In genomic region chr1:167384156-167384555, GRCm38 (mm10) we compare ENCODE assay signal across 13 mouse cellular contexts. TPM values are rescaled to one million over a fixed set of nuclear protein-coding genes. Genes with fewer than 3 reads are reported as not detected.
A peak's percentile ranks its signal among the peaks of the same experiment; 100 is the strongest.
DNase-seq lines count a peak whose midpoint lies in the region; ATAC-seq and TF ChIP-seq lines count a peak whose summit lies in the region.
"Had no signal": no experiment of that assay in that cellular context is flagged by ENCODE, and none has a peak within 500 bp of the region (broad histone marks: within the 10 kb centered on the region; RNA-seq: fewer than 3 reads in every experiment).

No protein-coding gene starts in this region.

- 39% methylated on average over 3 of the region's 3 CpGs for WGBS in liver, postnatal 0 days (ENCODE audit: insufficient replicate concordance)

- H3K4me1 ChIP-seq in G1E (ENCODE audit: insufficient read depth, low read depth, low read length), result peaks cover 58% of the 10 kb centered on the region
- H3K4me1 ChIP-seq in liver, postnatal 0 days (ENCODE audit: insufficient read depth), result peaks cover 63% of the 10 kb centered on the region
- H3K4me1 ChIP-seq: midbrain, embryonic 15.5 days had no signal

- no peaks in the 10 kb centered on the region for H3K27me3 ChIP-seq in G1E (ENCODE audit: insufficient read depth, low read length)
- H3K27me3 ChIP-seq in liver, postnatal 0 days (ENCODE audit: insufficient read depth, low read length), result no peaks in the 10 kb centered on the region
- H3K27me3 ChIP-seq: midbrain, embryonic 15.5 days had no signal

- peak overlapping the region; percentile 94 for H3K27ac ChIP-seq in liver, postnatal 0 days (ENCODE audit: low read depth)
- H3K27ac ChIP-seq: midbrain, embryonic 15.5 days had no signal

- TF ChIP-seq EP300 in liver, postnatal 0 days (IDR thresholded peaks at IDR 0.05; ENCODE audit: low read depth), result peak; percentile 99

- peak overlapping the region; percentile 58 for H3K4me2 ChIP-seq in liver, postnatal 0 days (ENCODE audit: low read depth, low read length)
- H3K4me2 ChIP-seq: midbrain, embryonic 15.5 days had no signal

- intact Hi-C loops in heart, postnatal 36 days (cut with DNase I), result no loop called here

- TF ChIP-seq CTCF in G1E (IDR thresholded peaks at IDR 0.05; ENCODE audit: low read depth, low read length), result no peak
- TF ChIP-seq CTCF in liver, postnatal 0 days (IDR thresholded peaks at IDR 0.05; ENCODE audit: low read depth), result no peak

- H3K36me3 ChIP-seq in G1E (replicated peaks), result no peaks in the 10 kb centered on the region
- H3K36me3 ChIP-seq in liver, postnatal 0 days (replicated peaks; ENCODE audit: insufficient read depth, low read length), result peaks cover 6% of the 10 kb centered on the region; the same call in 1 of the 2 replicates
- H3K36me3 ChIP-seq: midbrain, embryonic 15.5 days had no signal

- H3K9ac ChIP-seq in liver, postnatal 0 days (replicated peaks), result peak overlapping the region; percentile 30; the same call in 1 of the 2 replicates
- H3K9ac ChIP-seq: midbrain, embryonic 15.5 days had no signal

- no peaks in the 10 kb centered on the region for H3K9me3 ChIP-seq in G1E (replicated peaks)
- no peaks in the 10 kb centered on the region for H3K9me3 ChIP-seq in liver, postnatal 0 days (ENCODE audit: low read length)
- H3K9me3 ChIP-seq: midbrain, embryonic 15.5 days had no signal

- peak; percentile 76 for DNase-seq in heart, adult 11 months
- DNase-seq in heart, postnatal 36 days, result no peak
- peak; percentile 39 for DNase-seq in G1E (ENCODE audit: low spot score)
- DNase-seq in liver, postnatal 0 days, result peak; percentile 67
- no peak for DNase-seq in layer of hippocampus, postnatal 36 days
- no peak for DNase-seq in embryo, embryonic 11 days
- DNase-seq: cerebellum, adult 11 months; gastrocnemius, postnatal 25 days; lung, adult 2 months had no signal

- ATAC-seq in G1E (ENCODE audit: extremely low read depth, insufficient number of reproducible peaks, low FRiP score, poor library complexity, severe bottlenecking), result peak; percentile 91
- peak; percentile 89 for ATAC-seq in erythroblast, adult 5-6 weeks (replicated peaks; ENCODE audit: low FRiP score, poor library complexity, severe bottlenecking)
- ATAC-seq in liver, postnatal 0 days, result peak; percentile 96
- ATAC-seq in CD4-positive, CD25-positive, alpha-beta regulatory T cell, adult 4 months, result no peak
- ATAC-seq: inflammation-experienced regulatory T-cells, adult 6 months; midbrain, embryonic 15.5 days had no signal

- H3K4me3 ChIP-seq in G1E (ENCODE audit: low read depth, low read length), result no peak overlapping the region; the same call in 1 of the 2 replicates
- H3K4me3 ChIP-seq in liver, postnatal 0 days (ENCODE audit: low read depth, low read length), result no peak overlapping the region
- H3K4me3 ChIP-seq: midbrain, embryonic 15.5 days had no signal

RNA-seq across cellular contexts. Expression of gene Mgst3, which starts 9.5 kb away (rescaled TPM):
- 100 to 1,000 TPM; 324 to 329 TPM for total RNA-seq in heart, postnatal 36 days (2021)
- 18.2 and 34.4 TPM in 2 replicates for total RNA-seq in G1E (2014; fragmentation: Nextera tagmentation)
- 22.7 and 31.1 TPM in 2 replicates for total RNA-seq in G1E (2017)
- 2.3 and 10.9 TPM in 2 replicates for polyA plus RNA-seq in G1E (2012)
- 84.0 and 95.1 TPM in 2 replicates for total RNA-seq in erythroblast, adult 5-6 weeks (2015; ENCODE audit: low replicate concordance)
- total RNA-seq in erythroblast, adult 5-6 weeks (2017; ENCODE audit: low replicate concordance), result 132 and 152 TPM in 2 replicates
- 161 and 163 TPM in 2 replicates for polyA plus RNA-seq in liver, postnatal 0 days (2015; fragmentation: Nextera tagmentation; extraction: Ambion mirVana)
- total RNA-seq in layer of hippocampus, postnatal 36 days (2021), result 10 to 100 TPM; 68.7 to 70.9 TPM
- polyA plus RNA-seq in CD4-positive, CD25-positive, alpha-beta regulatory T cell, adult 4 months (2017; shearing (Covaris generic)), result 1 to 10 TPM; 3.8 to 5.1 TPM

RNA-seq across cellular contexts. Expression of gene Aldh9a1, which starts 34.4 kb away (rescaled TPM):
- total RNA-seq in heart, postnatal 36 days (2021), result 10 to 100 TPM; 22.9 to 24.4 TPM
- 36.0 and 38.2 TPM in 2 replicates for total RNA-seq in G1E (2014; fragmentation: Nextera tagmentation)
- total RNA-seq in G1E (2017), result 21.2 and 26.4 TPM in 2 replicates
- polyA plus RNA-seq in G1E (2012), result 40.0 and 46.2 TPM in 2 replicates
- 4.6 and 9.2 TPM in 2 replicates for total RNA-seq in erythroblast, adult 5-6 weeks (2015; ENCODE audit: low replicate concordance)
- 11.1 and 11.6 TPM in 2 replicates for total RNA-seq in erythroblast, adult 5-6 weeks (2017; ENCODE audit: low replicate concordance)
- 76.4 and 80.8 TPM in 2 replicates for polyA plus RNA-seq in liver, postnatal 0 days (2015; fragmentation: Nextera tagmentation; extraction: Ambion mirVana)
- total RNA-seq in layer of hippocampus, postnatal 36 days (2021), result 10 to 100 TPM; 20.1 to 24.5 TPM
- 10 to 100 TPM; 70.3 to 93.0 TPM for polyA plus RNA-seq in CD4-positive, CD25-positive, alpha-beta regulatory T cell, adult 4 months (2017; shearing (Covaris generic))

Comparison
In these comparisons a context has a peak if more than half of its experiments do, and no peak if none do; other contexts are left out.
1. DNase-seq: peak in heart, adult 11 months (single experiment), G1E (single experiment) and liver, postnatal 0 days (single experiment); none in heart, postnatal 36 days (0 of 2), layer of hippocampus, postnatal 36 days (0 of 2) and embryo, embryonic 11 days (single experiment).